In genomic region chr13:24144858-24145257, GRCm38 (mm10) we compare ENCODE assay signal across 11 mouse cellular contexts.
"Had no signal": no experiment of that assay in that cellular context is flagged by ENCODE, and none has a peak within 500 bp of the region (broad histone marks: within the 10 kb centered on the region; RNA-seq: fewer than 3 reads in every experiment).

No protein-coding gene starts in this region.

- H3K9ac ChIP-seq: limb, embryonic 12.5 days; midbrain, embryonic 12.5 days had no signal

- H3K4me2 ChIP-seq: limb, embryonic 12.5 days; midbrain, embryonic 12.5 days had no signal

- H3K4me1 ChIP-seq: limb, embryonic 12.5 days; midbrain, embryonic 12.5 days had no signal

- H3K9me3 ChIP-seq: limb, embryonic 12.5 days; megakaryocyte, embryonic 14.5 days; midbrain, embryonic 12.5 days had no signal

- H3K27ac ChIP-seq: layer of hippocampus, adult 2 months; limb, embryonic 12.5 days; macrophage; midbrain, embryonic 12.5 days; stomach, postnatal 0 days had no signal

- H3K4me3 ChIP-seq: layer of hippocampus, adult 2 months; limb, embryonic 12.5 days; megakaryocyte, embryonic 14.5 days; midbrain, embryonic 12.5 days had no signal

- DNase-seq: kidney, adult 18-20 months; kidney, postnatal 10 days; kidney, postnatal 4 days; liver; thymus, postnatal 14 days had no signal

- H3K36me3 ChIP-seq: limb, embryonic 12.5 days; midbrain, embryonic 12.5 days had no signal

- H3K27me3 ChIP-seq: limb, embryonic 12.5 days; midbrain, embryonic 12.5 days had no signal
